Mouse (Mus musculus) hindbrain, embryonic 14.5 days (tissue): Measurements from ENCODE around the gene Atp10a. TPM values are rescaled to one million over a fixed set of nuclear protein-coding genes. Genes with fewer than 3 reads are reported as not detected.
A peak's percentile ranks its signal among the peaks of the same experiment; 100 is the strongest.

Experiments
- ATAC-seq: fragments of 200-750 bp; cut with Nextera tagmentation; 2 replicates; pipeline ENCODE4 v1.8.0; 2017; ENCODE audit warnings: moderate number of reproducible peaks, mild to moderate bottlenecking, moderate TSS enrichment, moderate library complexity; ENCODE audit not compliant: low FRiP score
- DNase-seq: peaks from one replicate; pipeline ENCODE4 v3.0.0-alpha.2; 2015; ENCODE audit warnings: low spot score
- H3K27ac ChIP-seq: fragments of 300-500 bp; sonication (generic); 2 replicates; pipeline ENCODE4 v1.5.1; 2014; ENCODE audit warnings: mild to moderate bottlenecking, moderate library complexity
- H3K27me3 ChIP-seq: fragments of 300-500 bp; sonication (generic); 2 replicates; pipeline ENCODE4 v1.6.1; 2014; ENCODE audit warnings: mild to moderate bottlenecking, low read length, mixed read lengths; ENCODE audit not compliant: control insufficient read depth, insufficient read depth
- H3K36me3 ChIP-seq: fragments of 300-500 bp; sonication (generic); replicated peaks from 2 replicates; pipeline ENCODE4 v1.6.1; 2014; ENCODE audit not compliant: control insufficient read depth, insufficient read depth
- H3K4me1 ChIP-seq: fragments of 300-500 bp; sonication (generic); replicated peaks from 2 replicates; pipeline ENCODE4 v1.6.1; 2014; ENCODE audit warnings: antibody characterized with exemption, low read length, mixed read lengths; ENCODE audit not compliant: control insufficient read depth, insufficient read depth
- H3K4me2 ChIP-seq: fragments of 300-500 bp; sonication (generic); replicated peaks from 2 replicates; pipeline ENCODE4 v1.6.1; 2014; ENCODE audit warnings: mild to moderate bottlenecking, moderate library complexity
- H3K4me3 ChIP-seq: fragments of 300-500 bp; sonication (generic); replicated peaks from 2 replicates; pipeline ENCODE4 v1.5.1; 2014; ENCODE audit warnings: mild to moderate bottlenecking, low read length
- H3K9ac ChIP-seq: fragments of 300-500 bp; sonication (generic); 2 replicates; pipeline ENCODE4 v1.6.1; 2014
- H3K9me3 ChIP-seq: fragments of 300-500 bp; sonication (generic); 2 replicates; pipeline ENCODE4 v1.6.1; 2016; ENCODE audit warnings: low read length; ENCODE audit not compliant: control insufficient read depth
- WGBS: fragments of 180-500 bp; shearing (Covaris S2); extraction: QIAGEN DNeasy Blood & Tissue Kit; methylation state at CpG from one replicate; pipeline ENCODE4 v1.1.7; 2014; 5-methylcytosine and 5-hydroxymethylcytosine counted together
- polyA plus RNA-seq: library from polyadenylated mRNA; unstranded; fragments of >200 nt; fragmentation: Nextera tagmentation; extraction: Ambion mirVana; gene quantifications from 2 replicates; pipeline ENCODE4 v1.2.1, GENCODE M21; 2014

Gene Atp10a
- polyA plus RNA-seq, 1 experiment from 2014 or later = 1.6 TPM

DNA sequence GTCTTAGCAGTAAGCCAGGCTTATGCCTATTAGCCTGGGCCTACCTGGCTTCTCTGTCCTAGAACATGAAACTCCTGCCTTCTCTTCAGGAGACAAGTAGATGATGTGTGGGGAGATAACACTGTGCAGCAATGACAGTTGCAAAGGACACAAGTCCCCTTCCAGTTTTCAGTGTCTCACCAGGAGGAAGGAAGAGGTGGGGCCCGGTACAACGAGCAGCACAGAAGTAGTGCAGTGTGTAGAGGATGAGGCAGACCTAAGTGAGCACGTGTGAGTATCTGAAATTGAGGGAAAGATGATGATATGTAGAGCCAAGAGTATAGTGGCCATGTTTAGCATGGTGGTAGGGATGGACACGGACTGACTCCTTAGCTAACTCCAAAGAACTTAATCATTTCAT, 86.0 kb downstream of the Atp10a start:
- no peaks in the 10 kb centered on the region for H3K9me3 ChIP-seq
- no peaks in the 10 kb centered on the region for H3K36me3 ChIP-seq
- no peak overlapping the region for H3K9ac ChIP-seq
- H3K4me2 ChIP-seq = no peak overlapping the region
- H3K27ac ChIP-seq = no peak overlapping the region
- no peak for DNase-seq
- no peak overlapping the region for H3K4me3 ChIP-seq
- H3K27me3 ChIP-seq = no peaks in the 10 kb centered on the region
- WGBS = 80% methylated on average over 4 of the region's 4 CpGs
- no peak for ATAC-seq
- H3K4me1 ChIP-seq = no peaks in the 10 kb centered on the region

DNA sequence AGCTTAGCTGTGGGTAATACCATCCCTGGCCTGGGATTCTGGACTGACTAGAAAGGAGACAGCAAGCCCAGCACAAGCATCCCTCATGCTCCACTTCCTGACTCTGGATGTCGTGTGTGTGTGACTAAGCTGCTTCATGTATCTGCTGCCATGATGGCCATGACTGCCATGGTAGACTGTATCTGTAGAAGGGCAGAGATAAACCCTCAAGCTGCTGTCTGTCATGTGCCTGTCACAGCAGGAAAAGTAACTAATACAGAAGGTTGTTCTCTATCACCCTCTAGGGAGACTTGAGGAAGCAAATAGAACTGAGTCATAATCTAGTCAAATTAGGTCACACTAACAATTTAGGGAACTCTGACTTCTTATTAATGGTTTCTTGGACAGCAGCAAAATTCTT, 86.7 kb downstream of the Atp10a start:
- no peak for DNase-seq
- Histone ChIP-seq H3K27ac (no peak overlapping the region), H3K27me3 (no peaks in the 10 kb centered on the region), H3K36me3 (no peaks in the 10 kb centered on the region), H3K4me3 (no peak overlapping the region), H3K9me3 (no peaks in the 10 kb centered on the region), H3K9ac (no peak overlapping the region), H3K4me1 (no peaks in the 10 kb centered on the region), H3K4me2 (no peak overlapping the region)
- no peak for ATAC-seq
- WGBS = 77% methylated on average over 1 of the region's 1 CpGs

DNA sequence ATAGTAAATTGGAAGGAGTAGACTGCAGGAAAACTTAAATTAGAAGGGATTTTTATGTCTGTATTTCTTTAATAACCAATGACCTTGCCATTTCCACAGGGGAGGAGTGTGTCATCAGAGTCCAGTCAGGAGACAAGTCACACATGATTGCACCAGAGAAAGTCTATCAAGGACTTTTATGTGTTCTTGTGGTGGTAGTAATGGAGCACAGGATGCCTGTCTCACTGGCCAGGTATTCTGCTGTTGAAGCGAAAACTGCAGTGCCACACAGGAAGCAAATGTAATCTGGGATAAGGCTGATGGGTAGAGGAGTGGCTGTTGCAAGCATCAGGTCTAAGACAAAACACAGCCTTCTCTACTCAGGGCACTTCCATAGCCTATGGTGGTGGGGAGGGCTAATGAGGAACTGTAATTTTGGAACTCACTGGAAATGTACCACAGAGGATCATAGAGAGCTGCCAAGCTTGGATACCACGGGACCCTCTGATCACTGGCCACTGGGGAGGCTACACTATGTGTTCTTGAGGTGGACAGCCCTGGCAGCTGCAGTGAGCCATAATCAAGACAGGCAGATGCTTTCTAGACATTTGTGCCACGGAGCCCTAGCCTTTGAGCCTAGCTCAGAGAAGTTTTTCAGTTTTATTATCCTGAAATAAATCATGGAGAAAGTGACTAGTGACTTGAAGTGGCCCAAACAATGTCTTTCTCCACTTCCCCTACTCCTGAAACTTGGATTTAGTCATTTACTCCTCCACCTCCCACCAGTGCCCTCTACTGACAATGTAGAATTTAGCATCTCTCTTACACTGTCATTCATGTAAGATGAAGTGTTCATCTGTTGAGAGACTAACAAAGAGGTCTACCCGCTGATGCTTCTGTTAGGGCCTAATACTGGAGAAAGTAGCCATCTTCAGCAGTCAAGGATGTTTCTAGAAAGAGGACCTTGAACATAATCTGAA, 87.7 kb downstream of the Atp10a start:
- H3K9ac ChIP-seq = no peak overlapping the region
- ATAC-seq = no peak
- H3K4me2 ChIP-seq = no peak overlapping the region
- no peak for DNase-seq
- H3K4me1 ChIP-seq = no peaks in the 10 kb centered on the region
- H3K4me3 ChIP-seq = no peak overlapping the region
- WGBS = 84% methylated on average over 4 of the region's 4 CpGs
- no peaks in the 10 kb centered on the region for H3K36me3 ChIP-seq
- no peaks in the 10 kb centered on the region for H3K27me3 ChIP-seq
- H3K9me3 ChIP-seq = no peaks in the 10 kb centered on the region
- H3K27ac ChIP-seq = no peak overlapping the region

- Histone ChIP-seq H3K4me1 (no peaks in the 10 kb centered on the region), H3K36me3 (no peaks in the 10 kb centered on the region), H3K9me3 (no peaks in the 10 kb centered on the region), H3K27ac (no peak overlapping the region), H3K9ac (no peak overlapping the region), H3K4me3 (no peak overlapping the region), H3K27me3 (no peaks in the 10 kb centered on the region), H3K4me2 (no peak overlapping the region)
- 73% methylated on average over 5 of the region's 5 CpGs for WGBS
- ATAC-seq (no peak), DNase-seq (no peak)
Measured at GRCm38 (mm10) chr7:58746817-58747216, 90.9 kb downstream of the Atp10a start.

GRCm38 (mm10) chr7:58749904-58750612, 94.1 kb downstream of the Atp10a start:
- Histone ChIP-seq H3K4me2 (no peak overlapping the region), H3K36me3 (no peaks in the 10 kb centered on the region), H3K9me3 (no peaks in the 10 kb centered on the region), H3K4me1 (no peaks in the 10 kb centered on the region), H3K27me3 (no peaks in the 10 kb centered on the region), H3K4me3 (no peak overlapping the region), H3K9ac (no peak overlapping the region), H3K27ac (no peak overlapping the region)
- 84% methylated on average over 6 of the region's 6 CpGs for WGBS
- ATAC-seq = no peak
- DNase-seq = no peak

DNA sequence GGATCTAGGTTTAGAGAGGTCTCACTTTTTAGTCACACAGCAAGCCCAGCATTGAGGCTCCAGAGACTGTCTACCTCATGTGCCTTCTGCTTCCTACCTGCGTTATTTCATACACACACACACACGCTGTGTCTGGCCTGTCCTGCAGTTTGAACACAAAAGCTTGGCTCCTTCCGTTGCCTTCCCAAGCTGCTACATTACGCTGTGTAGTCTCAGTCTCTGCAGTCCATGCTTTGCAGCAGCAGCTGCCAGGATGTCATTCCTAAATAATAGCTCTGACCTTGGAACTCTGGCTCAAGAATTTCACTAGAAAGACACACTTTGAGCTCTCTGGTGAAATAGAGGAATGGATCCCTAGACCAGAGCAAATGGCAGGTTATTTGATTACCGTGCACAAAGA, 96.1 kb downstream of the Atp10a start:
- Histone ChIP-seq H3K4me2 (no peak overlapping the region), H3K36me3 (no peaks in the 10 kb centered on the region), H3K4me3 (no peak overlapping the region), H3K27me3 (no peaks in the 10 kb centered on the region), H3K9me3 (no peaks in the 10 kb centered on the region), H3K9ac (no peak overlapping the region), H3K4me1 (no peaks in the 10 kb centered on the region), H3K27ac (peak overlapping the region; percentile 32; the same call in 1 of the 2 replicates)
- WGBS = 67% methylated on average over 5 of the region's 5 CpGs
- DNase-seq (no peak), ATAC-seq (no peak)

DNA sequence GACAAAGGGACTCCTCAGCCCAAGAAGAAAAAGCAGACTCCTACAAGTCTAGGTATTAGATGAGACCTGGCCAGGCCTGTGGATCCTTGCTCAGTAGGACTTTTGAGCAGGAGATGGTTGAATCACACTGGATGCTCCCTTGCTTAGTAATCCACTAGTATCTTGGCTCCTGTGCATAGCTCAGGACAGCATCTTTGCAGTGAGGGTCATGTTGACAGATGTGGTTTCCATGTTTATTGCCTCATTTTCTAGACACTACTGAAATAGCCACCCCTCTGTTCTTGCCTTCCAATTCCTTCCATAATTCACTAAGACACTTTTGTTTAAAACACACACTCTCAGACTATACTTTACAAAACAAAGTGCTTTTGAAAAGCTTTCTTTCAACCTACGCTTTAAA, 98.1 kb downstream of the Atp10a start:
- WGBS = 62% methylated on average over 1 of the region's 1 CpGs
- DNase-seq (no peak), ATAC-seq (no peak)
- H3K9me3 ChIP-seq = no peaks in the 10 kb centered on the region
- H3K36me3 ChIP-seq = no peaks in the 10 kb centered on the region
- H3K27me3 ChIP-seq = no peaks in the 10 kb centered on the region
- no peak overlapping the region for H3K27ac ChIP-seq
- H3K4me3 ChIP-seq = no peak overlapping the region
- no peak overlapping the region for H3K4me2 ChIP-seq
- H3K4me1 ChIP-seq = no peaks in the 10 kb centered on the region
- no peak overlapping the region for H3K9ac ChIP-seq

DNA sequence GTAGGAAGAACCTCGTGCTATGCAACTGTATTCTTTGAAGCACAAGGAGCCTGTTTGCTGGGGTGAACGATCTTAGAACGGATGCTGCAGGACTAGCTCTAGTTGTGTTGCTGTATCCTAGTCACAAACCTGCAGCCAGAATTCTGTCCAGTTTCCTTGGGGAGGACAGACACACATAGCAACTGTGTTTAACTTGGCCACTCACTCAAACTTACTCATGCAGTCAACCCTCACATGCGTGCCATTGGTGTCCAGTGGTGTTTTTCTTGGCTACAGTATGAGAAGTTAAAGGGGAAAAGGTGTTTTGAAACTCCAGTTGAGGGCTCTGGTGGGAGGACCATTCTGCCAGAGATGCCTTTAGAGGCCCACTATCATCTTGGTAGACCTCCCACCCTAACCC, 98.6 kb downstream of the Atp10a start:
- DNase-seq (no peak), ATAC-seq (no peak)
- 68% methylated on average over 4 of the region's 4 CpGs for WGBS
- no peaks in the 10 kb centered on the region for H3K36me3 ChIP-seq
- no peak overlapping the region for H3K9ac ChIP-seq
- no peak overlapping the region for H3K4me3 ChIP-seq
- no peak overlapping the region for H3K27ac ChIP-seq
- H3K4me1 ChIP-seq = no peaks in the 10 kb centered on the region
- H3K27me3 ChIP-seq = no peaks in the 10 kb centered on the region
- H3K4me2 ChIP-seq = no peak overlapping the region
- no peaks in the 10 kb centered on the region for H3K9me3 ChIP-seq

- Histone ChIP-seq H3K9ac (no peak overlapping the region), H3K4me1 (no peaks in the 10 kb centered on the region), H3K36me3 (no peaks in the 10 kb centered on the region), H3K27me3 (no peaks in the 10 kb centered on the region), H3K27ac (no peak overlapping the region), H3K9me3 (no peaks in the 10 kb centered on the region), H3K4me2 (no peak overlapping the region), H3K4me3 (no peak overlapping the region)
- DNase-seq = no peak
- no peak for ATAC-seq
Measured at GRCm38 (mm10) chr7:58755083-58755482, 99.1 kb downstream of the Atp10a start.
